Mouse (Mus musculus): ENCODE data around the gene Snx25. TPM values are rescaled to one million over a fixed set of nuclear protein-coding genes. Genes with fewer than 3 reads are reported as not detected.

The Snx25 gene
- polyA plus RNA-seq, 1 experiment from 2014 or later, result 4.2 TPM

- no peak for ATAC-seq (replicated peaks; ENCODE audit: low FRiP score)
- WGBS, result 94% methylated on average over 5 of the region's 5 CpGs
- no peaks in the 10 kb centered on the region for H3K4me1 ChIP-seq (replicated peaks; ENCODE audit: control insufficient read depth, insufficient read depth, low read length)
- no peak overlapping the region for H3K27ac ChIP-seq (ENCODE audit: low read depth, low read length)
- no peaks in the 10 kb centered on the region for H3K27me3 ChIP-seq (ENCODE audit: control insufficient read depth, insufficient read depth, low read length)
- H3K4me2 ChIP-seq (ENCODE audit: low read depth, low read length, severe bottlenecking), result no peak overlapping the region
- H3K36me3 ChIP-seq (ENCODE audit: control insufficient read depth, insufficient read depth, low read length), result no peaks in the 10 kb centered on the region
- H3K9ac ChIP-seq (ENCODE audit: low read length), result no peak overlapping the region
- no peak overlapping the region for H3K4me3 ChIP-seq (ENCODE audit: low read depth, low read length)
- no peak for DNase-seq (ENCODE audit: low spot score)
- H3K9me3 ChIP-seq (ENCODE audit: control insufficient read depth, low read length), result no peaks in the 10 kb centered on the region
Observed at GRCm38 (mm10) chr8:46075223-46075622, 76.7 kb downstream of the Snx25 start.

- WGBS, result 88% methylated on average over 2 of the region's 2 CpGs
- Histone ChIP-seq H3K9ac (ENCODE audit: low read length) (no peak overlapping the region), H3K27me3 (ENCODE audit: control insufficient read depth, insufficient read depth, low read length) (no peaks in the 10 kb centered on the region), H3K4me1 (replicated peaks; ENCODE audit: control insufficient read depth, insufficient read depth, low read length) (no peaks in the 10 kb centered on the region), H3K27ac (ENCODE audit: low read depth, low read length) (no peak overlapping the region), H3K4me3 (ENCODE audit: low read depth, low read length) (no peak overlapping the region), H3K9me3 (ENCODE audit: control insufficient read depth, low read length) (no peaks in the 10 kb centered on the region), H3K36me3 (ENCODE audit: control insufficient read depth, insufficient read depth, low read length) (no peaks in the 10 kb centered on the region), H3K4me2 (ENCODE audit: low read depth, low read length, severe bottlenecking) (no peak overlapping the region)
- DNase-seq (ENCODE audit: low spot score) (no peak), ATAC-seq (replicated peaks; ENCODE audit: low FRiP score) (no peak)
Observed at GRCm38 (mm10) chr8:46073540-46074140, 78.3 kb downstream of the Snx25 start.

GRCm38 (mm10) chr8:46072798-46073197, 79.2 kb downstream of the Snx25 start:
- no peaks in the 10 kb centered on the region for H3K4me1 ChIP-seq (replicated peaks; ENCODE audit: control insufficient read depth, insufficient read depth, low read length)
- DNase-seq (ENCODE audit: low spot score) (no peak), ATAC-seq (replicated peaks; ENCODE audit: low FRiP score) (no peak)
- WGBS, result 86% methylated on average over 5 of the region's 5 CpGs
- no peaks in the 10 kb centered on the region for H3K9me3 ChIP-seq (ENCODE audit: control insufficient read depth, low read length)
- H3K36me3 ChIP-seq (ENCODE audit: control insufficient read depth, insufficient read depth, low read length), result no peaks in the 10 kb centered on the region
- no peak overlapping the region for H3K9ac ChIP-seq (ENCODE audit: low read length)
- H3K27ac ChIP-seq (ENCODE audit: low read depth, low read length), result no peak overlapping the region
- H3K27me3 ChIP-seq (ENCODE audit: control insufficient read depth, insufficient read depth, low read length), result no peaks in the 10 kb centered on the region
- no peak overlapping the region for H3K4me2 ChIP-seq (ENCODE audit: low read depth, low read length, severe bottlenecking)
- H3K4me3 ChIP-seq (ENCODE audit: low read depth, low read length), result no peak overlapping the region

- H3K27me3 ChIP-seq (ENCODE audit: control insufficient read depth, insufficient read depth, low read length), result no peaks in the 10 kb centered on the region
- DNase-seq (ENCODE audit: low spot score) (no peak), ATAC-seq (replicated peaks; ENCODE audit: low FRiP score) (no peak)
- 76% methylated on average over 13 of the region's 13 CpGs for WGBS
- H3K9me3 ChIP-seq (ENCODE audit: control insufficient read depth, low read length), result no peaks in the 10 kb centered on the region
- no peaks in the 10 kb centered on the region for H3K4me1 ChIP-seq (replicated peaks; ENCODE audit: control insufficient read depth, insufficient read depth, low read length)
- no peak overlapping the region for H3K27ac ChIP-seq (ENCODE audit: low read depth, low read length)
- no peaks in the 10 kb centered on the region for H3K36me3 ChIP-seq (ENCODE audit: control insufficient read depth, insufficient read depth, low read length)
- no peak overlapping the region for H3K4me3 ChIP-seq (ENCODE audit: low read depth, low read length)
- H3K9ac ChIP-seq (ENCODE audit: low read length), result no peak overlapping the region
- no peak overlapping the region for H3K4me2 ChIP-seq (ENCODE audit: low read depth, low read length, severe bottlenecking)
Observed at GRCm38 (mm10) chr8:46040260-46040659, 111.7 kb downstream of the Snx25 start.

DNA sequence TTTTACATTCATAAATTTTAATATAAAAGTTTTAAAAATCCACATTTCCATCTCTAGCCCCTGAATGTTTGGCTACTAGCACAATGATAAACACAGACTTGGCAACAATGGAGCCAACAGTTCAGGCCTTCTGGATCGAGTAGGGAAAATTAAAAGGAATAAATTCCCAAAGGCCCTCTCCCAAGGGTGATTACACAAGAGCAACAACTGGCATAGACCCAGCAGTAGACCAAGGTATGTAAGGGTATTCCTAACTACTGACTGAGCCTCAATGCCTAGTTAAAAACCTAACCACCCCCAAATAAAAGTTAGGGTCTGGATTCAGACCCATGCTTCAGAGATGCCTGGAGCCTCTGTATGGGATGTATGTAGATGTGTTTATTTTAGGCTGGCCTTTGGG, 112.3 kb downstream of the Snx25 start:
- Histone ChIP-seq H3K27ac (ENCODE audit: low read depth, low read length) (no peak overlapping the region), H3K9ac (ENCODE audit: low read length) (no peak overlapping the region), H3K4me1 (replicated peaks; ENCODE audit: control insufficient read depth, insufficient read depth, low read length) (no peaks in the 10 kb centered on the region), H3K4me3 (ENCODE audit: low read depth, low read length) (no peak overlapping the region), H3K4me2 (ENCODE audit: low read depth, low read length, severe bottlenecking) (no peak overlapping the region), H3K9me3 (ENCODE audit: control insufficient read depth, low read length) (no peaks in the 10 kb centered on the region), H3K36me3 (ENCODE audit: control insufficient read depth, insufficient read depth, low read length) (no peaks in the 10 kb centered on the region), H3K27me3 (ENCODE audit: control insufficient read depth, insufficient read depth, low read length) (no peaks in the 10 kb centered on the region)
- ATAC-seq (replicated peaks; ENCODE audit: low FRiP score), result no peak
- WGBS, result 90% methylated on average over 1 of the region's 1 CpGs
- DNase-seq (ENCODE audit: low spot score), result no peak

GRCm38 (mm10) chr8:46036217-46036616, 115.7 kb downstream of the Snx25 start:
- Histone ChIP-seq H3K4me1 (replicated peaks; ENCODE audit: control insufficient read depth, insufficient read depth, low read length) (no peaks in the 10 kb centered on the region), H3K27ac (ENCODE audit: low read depth, low read length) (no peak overlapping the region), H3K27me3 (ENCODE audit: control insufficient read depth, insufficient read depth, low read length) (no peaks in the 10 kb centered on the region), H3K4me2 (ENCODE audit: low read depth, low read length, severe bottlenecking) (no peak overlapping the region), H3K4me3 (ENCODE audit: low read depth, low read length) (no peak overlapping the region), H3K9me3 (ENCODE audit: control insufficient read depth, low read length) (no peaks in the 10 kb centered on the region), H3K36me3 (ENCODE audit: control insufficient read depth, insufficient read depth, low read length) (no peaks in the 10 kb centered on the region), H3K9ac (ENCODE audit: low read length) (no peak overlapping the region)
- WGBS, result 79% methylated on average over 11 of the region's 11 CpGs
- no peak for ATAC-seq (replicated peaks; ENCODE audit: low FRiP score)
- DNase-seq (ENCODE audit: low spot score), result no peak

- H3K9me3 ChIP-seq (ENCODE audit: control insufficient read depth, low read length), result no peaks in the 10 kb centered on the region
- no peaks in the 10 kb centered on the region for H3K36me3 ChIP-seq (ENCODE audit: control insufficient read depth, insufficient read depth, low read length)
- DNase-seq (ENCODE audit: low spot score), result no peak
- H3K27ac ChIP-seq (ENCODE audit: low read depth, low read length), result no peak overlapping the region
- WGBS, result 71% methylated on average over 4 of the region's 4 CpGs
- H3K4me3 ChIP-seq (ENCODE audit: low read depth, low read length), result no peak overlapping the region
- no peak for ATAC-seq (replicated peaks; ENCODE audit: low FRiP score)
- no peaks in the 10 kb centered on the region for H3K4me1 ChIP-seq (replicated peaks; ENCODE audit: control insufficient read depth, insufficient read depth, low read length)
- H3K27me3 ChIP-seq (ENCODE audit: control insufficient read depth, insufficient read depth, low read length), result no peaks in the 10 kb centered on the region
- H3K4me2 ChIP-seq (ENCODE audit: low read depth, low read length, severe bottlenecking), result no peak overlapping the region
- no peak overlapping the region for H3K9ac ChIP-seq (ENCODE audit: low read length)
Observed at GRCm38 (mm10) chr8:46024392-46024791, 127.6 kb downstream of the Snx25 start.

- 90% methylated on average over 9 of the region's 9 CpGs for WGBS
- Histone ChIP-seq H3K9ac (ENCODE audit: low read length) (no peak overlapping the region), H3K4me3 (ENCODE audit: low read depth, low read length) (no peak overlapping the region), H3K4me2 (ENCODE audit: low read depth, low read length, severe bottlenecking) (no peak overlapping the region), H3K36me3 (ENCODE audit: control insufficient read depth, insufficient read depth, low read length) (no peaks in the 10 kb centered on the region), H3K9me3 (ENCODE audit: control insufficient read depth, low read length) (no peaks in the 10 kb centered on the region), H3K27ac (ENCODE audit: low read depth, low read length) (no peak overlapping the region), H3K27me3 (ENCODE audit: control insufficient read depth, insufficient read depth, low read length) (no peaks in the 10 kb centered on the region), H3K4me1 (replicated peaks; ENCODE audit: control insufficient read depth, insufficient read depth, low read length) (no peaks in the 10 kb centered on the region)
- no peak for ATAC-seq (replicated peaks; ENCODE audit: low FRiP score)
- DNase-seq (ENCODE audit: low spot score), result no peak
Observed at GRCm38 (mm10) chr8:46022758-46023157, 129.2 kb downstream of the Snx25 start.

DNA sequence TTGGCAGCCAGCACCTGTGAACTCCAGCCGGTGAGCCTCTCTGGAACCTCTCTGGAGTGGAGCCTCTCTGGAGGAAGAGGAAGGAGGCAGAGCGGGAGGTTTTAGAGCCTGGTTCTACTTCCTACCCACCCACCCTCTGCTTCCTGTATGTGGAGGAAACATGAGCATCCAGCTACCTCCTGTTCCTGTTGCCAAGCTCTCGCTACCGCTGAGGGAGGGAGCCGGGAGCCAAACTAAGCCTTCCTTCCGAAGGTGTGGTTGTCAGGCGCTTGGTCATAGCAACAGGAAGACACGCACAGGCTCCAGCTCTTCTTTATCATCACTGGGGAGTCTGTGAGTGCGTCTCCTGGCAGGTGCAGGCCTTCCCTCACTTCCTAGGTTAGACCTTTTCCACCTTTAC, 129.8 kb downstream of the Snx25 start:
- Histone ChIP-seq H3K9ac (ENCODE audit: low read length) (no peak overlapping the region), H3K27ac (ENCODE audit: low read depth, low read length) (no peak overlapping the region), H3K36me3 (ENCODE audit: control insufficient read depth, insufficient read depth, low read length) (no peaks in the 10 kb centered on the region), H3K4me3 (ENCODE audit: low read depth, low read length) (no peak overlapping the region), H3K9me3 (ENCODE audit: control insufficient read depth, low read length) (no peaks in the 10 kb centered on the region), H3K4me2 (ENCODE audit: low read depth, low read length, severe bottlenecking) (no peak overlapping the region), H3K4me1 (replicated peaks; ENCODE audit: control insufficient read depth, insufficient read depth, low read length) (no peaks in the 10 kb centered on the region), H3K27me3 (ENCODE audit: control insufficient read depth, insufficient read depth, low read length) (no peaks in the 10 kb centered on the region)
- ATAC-seq (replicated peaks; ENCODE audit: low FRiP score) (no peak), DNase-seq (ENCODE audit: low spot score) (no peak)
- 87% methylated on average over 9 of the region's 9 CpGs for WGBS
